Mouse (Mus musculus) neural tube, embryonic 11.5 days (tissue): Measurements from ENCODE around the gene Adipoq. TPM values are rescaled to one million over a fixed set of nuclear protein-coding genes. Genes with fewer than 3 reads are reported as not detected.
A peak's percentile ranks its signal among the peaks of the same experiment; 100 is the strongest.

Experiments
- ATAC-seq: fragments of 200-750 bp; cut with Nextera tagmentation; 2 replicates; pipeline ENCODE4 v1.8.0; 2017; ENCODE audit warnings: moderate number of reproducible peaks, mild to moderate bottlenecking, moderate TSS enrichment, moderate library complexity; ENCODE audit not compliant: insufficient read depth, low FRiP score, low TSS enrichment
- DNase-seq: peaks from one replicate; pipeline ENCODE4 v3.0.0-alpha.2; 2015; ENCODE audit warnings: low spot score
- H3K27ac ChIP-seq: fragments of 300-500 bp; sonication (generic); 2 replicates; pipeline ENCODE4 v1.5.1; 2014; ENCODE audit warnings: low read depth, mild to moderate bottlenecking, low read length
- H3K27me3 ChIP-seq: fragments of 300-500 bp; sonication (generic); 2 replicates; pipeline ENCODE4 v1.6.1; 2014; ENCODE audit warnings: mild to moderate bottlenecking, low read length, mixed read lengths; ENCODE audit not compliant: control insufficient read depth, insufficient read depth
- H3K36me3 ChIP-seq: fragments of 300-500 bp; sonication (generic); 2 replicates; pipeline ENCODE4 v1.6.1; 2014; ENCODE audit warnings: mild to moderate bottlenecking, low read length, moderate library complexity, mixed read lengths; ENCODE audit not compliant: control insufficient read depth, insufficient read depth
- H3K4me1 ChIP-seq: fragments of 300-500 bp; sonication (generic); 2 replicates; pipeline ENCODE4 v1.6.1; 2014; ENCODE audit warnings: low read length, mixed read lengths; ENCODE audit not compliant: control insufficient read depth, insufficient read depth
- H3K4me2 ChIP-seq: fragments of 300-500 bp; sonication (generic); 2 replicates; pipeline ENCODE4 v1.6.1; 2014; ENCODE audit warnings: low read depth, mild to moderate bottlenecking, moderate library complexity
- H3K4me3 ChIP-seq: fragments of 300-500 bp; sonication (generic); 2 replicates; pipeline ENCODE4 v1.5.1; 2014; ENCODE audit warnings: low read depth, low read length
- H3K9ac ChIP-seq: fragments of 300-500 bp; sonication (generic); 2 replicates; pipeline ENCODE4 v1.6.1; 2014; ENCODE audit warnings: mild to moderate bottlenecking, low read length
- H3K9me3 ChIP-seq: fragments of 300-500 bp; sonication (generic); 2 replicates; pipeline ENCODE4 v1.6.1; 2016; ENCODE audit warnings: low read length; ENCODE audit not compliant: control insufficient read depth
- WGBS: fragments of 180-500 bp; shearing (Covaris S2); extraction: QIAGEN DNeasy Blood & Tissue Kit; methylation state at CpG from one replicate; pipeline ENCODE4 v1.1.7; 2014; 5-methylcytosine and 5-hydroxymethylcytosine counted together
- polyA plus RNA-seq: library from polyadenylated mRNA; unstranded; fragments of >200 nt; fragmentation: Nextera tagmentation; extraction: Ambion mirVana; gene quantifications from 2 replicates; pipeline ENCODE4 v1.2.1, GENCODE M21; 2014

Adipoq gene
- polyA plus RNA-seq, 1 experiment from 2014 or later = not detected

DNA sequence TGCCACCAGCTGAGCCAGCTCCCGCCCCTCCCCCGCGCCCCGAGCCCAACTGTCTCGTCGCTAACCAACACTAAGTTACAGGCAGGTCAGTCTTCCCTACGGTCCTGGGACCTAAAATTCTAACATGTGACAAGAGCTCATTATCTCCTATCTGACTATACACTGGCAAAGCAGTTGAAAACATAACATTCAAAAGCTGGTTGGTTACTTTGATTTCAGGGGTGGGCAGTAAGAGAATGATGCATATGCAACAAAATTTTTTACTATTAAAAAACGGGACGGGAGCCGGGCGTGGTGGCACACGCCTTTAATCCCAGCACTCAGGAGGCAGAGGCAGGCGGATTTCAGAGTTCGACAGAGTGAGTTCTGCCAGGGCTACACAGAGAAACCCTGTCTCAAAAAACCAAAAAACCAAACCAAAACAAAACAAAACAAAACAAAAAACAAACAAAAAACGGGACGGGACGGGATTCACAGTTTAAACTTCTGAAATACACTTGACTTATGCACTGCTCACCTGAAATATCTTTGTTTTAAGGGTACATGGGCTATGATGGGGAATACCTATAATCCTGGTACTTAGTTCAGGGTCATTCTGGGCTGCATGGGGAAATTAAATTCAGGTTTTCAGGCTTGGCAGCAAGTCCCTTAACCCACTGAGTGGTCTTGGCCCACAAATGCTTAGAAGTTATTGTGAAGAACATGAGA is 43.1 kb upstream of the Adipoq start:
- ATAC-seq (no peak), DNase-seq (no peak)
- Histone ChIP-seq H3K4me1 (no peaks in the 10 kb centered on the region), H3K4me3 (peak overlapping the region; percentile 23), H3K4me2 (peak overlapping the region; percentile 45), H3K27me3 (no peaks in the 10 kb centered on the region), H3K27ac (no peak overlapping the region), H3K9ac (peak overlapping the region; percentile 18; the same call in 1 of the 2 replicates), H3K36me3 (no peaks in the 10 kb centered on the region), H3K9me3 (no peaks in the 10 kb centered on the region)
- 41% methylated on average over 17 of the region's 17 CpGs for WGBS

DNA sequence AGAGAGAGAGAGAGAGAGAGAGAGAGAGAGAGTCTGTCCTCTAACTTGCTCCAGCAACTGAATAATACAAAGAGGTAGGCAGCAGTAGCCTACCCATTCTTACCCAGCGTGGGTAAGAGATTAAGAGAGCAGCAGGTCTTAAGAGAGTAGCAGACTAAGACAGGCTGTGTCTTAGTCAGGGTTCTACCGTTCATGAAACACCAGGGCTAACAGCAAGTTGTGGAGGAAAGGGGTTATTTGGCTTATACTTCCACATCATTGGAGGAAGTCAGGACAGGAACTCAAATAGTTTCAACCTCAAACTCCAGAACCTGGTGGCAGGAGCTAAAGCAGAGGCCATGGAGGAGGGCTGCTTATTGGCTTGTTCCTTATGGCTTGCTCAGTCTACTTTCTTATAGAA is 42.5 kb upstream of the Adipoq start:
- H3K4me1 ChIP-seq = no peaks in the 10 kb centered on the region; the same call in none of the 2 replicates

GRCm38 (mm10) chr16:23106121-23106520 is 40.2 kb upstream of the Adipoq start:
- Histone ChIP-seq H3K9ac (no peak overlapping the region), H3K4me3 (no peak overlapping the region), H3K27ac (no peak overlapping the region), H3K27me3 (no peaks in the 10 kb centered on the region), H3K9me3 (no peaks in the 10 kb centered on the region), H3K4me2 (no peak overlapping the region), H3K4me1 (peaks cover 11% of the 10 kb centered on the region), H3K36me3 (peaks cover 7% of the 10 kb centered on the region)
- WGBS = 81% methylated on average over 7 of the region's 7 CpGs
- no peak for DNase-seq
- no peak for ATAC-seq

More for the DNA sequence above, 42.5 kb upstream of the Adipoq start:
- H3K36me3 ChIP-seq = no peaks in the 10 kb centered on the region
- DNase-seq = no peak
- no peaks in the 10 kb centered on the region for H3K27me3 ChIP-seq
- no peak overlapping the region for H3K9ac ChIP-seq
- 76% methylated on average over 2 of the region's 2 CpGs for WGBS
- H3K9me3 ChIP-seq = no peaks in the 10 kb centered on the region
- ATAC-seq = no peak
- H3K4me2 ChIP-seq = no peak overlapping the region
- H3K27ac ChIP-seq = no peak overlapping the region
- no peak overlapping the region for H3K4me3 ChIP-seq

GRCm38 (mm10) chr16:23107231-23107942 is 38.9 kb upstream of the Adipoq start, which contains the start of gene Eif4a2:
Eif4a2 (plus strand) TSS chr16:23107444.
- under 1% methylated on average over 70 of the region's 71 CpGs for WGBS
- peak; percentile 95 for DNase-seq
- Histone ChIP-seq H3K27ac (peak within 1 kb of the TSS; percentile 95), H3K4me2 (peak within 1 kb of the TSS; percentile 88), H3K9ac (peak within 1 kb of the TSS; percentile 100), H3K4me3 (peak within 1 kb of the TSS; percentile 99), H3K9me3 (no peaks in the 10 kb centered on the region), H3K36me3 (peaks cover 11% of the 10 kb centered on the region), H3K27me3 (no peaks in the 10 kb centered on the region), H3K4me1 (peaks cover 11% of the 10 kb centered on the region)
- ATAC-seq = peak; percentile 88

DNA sequence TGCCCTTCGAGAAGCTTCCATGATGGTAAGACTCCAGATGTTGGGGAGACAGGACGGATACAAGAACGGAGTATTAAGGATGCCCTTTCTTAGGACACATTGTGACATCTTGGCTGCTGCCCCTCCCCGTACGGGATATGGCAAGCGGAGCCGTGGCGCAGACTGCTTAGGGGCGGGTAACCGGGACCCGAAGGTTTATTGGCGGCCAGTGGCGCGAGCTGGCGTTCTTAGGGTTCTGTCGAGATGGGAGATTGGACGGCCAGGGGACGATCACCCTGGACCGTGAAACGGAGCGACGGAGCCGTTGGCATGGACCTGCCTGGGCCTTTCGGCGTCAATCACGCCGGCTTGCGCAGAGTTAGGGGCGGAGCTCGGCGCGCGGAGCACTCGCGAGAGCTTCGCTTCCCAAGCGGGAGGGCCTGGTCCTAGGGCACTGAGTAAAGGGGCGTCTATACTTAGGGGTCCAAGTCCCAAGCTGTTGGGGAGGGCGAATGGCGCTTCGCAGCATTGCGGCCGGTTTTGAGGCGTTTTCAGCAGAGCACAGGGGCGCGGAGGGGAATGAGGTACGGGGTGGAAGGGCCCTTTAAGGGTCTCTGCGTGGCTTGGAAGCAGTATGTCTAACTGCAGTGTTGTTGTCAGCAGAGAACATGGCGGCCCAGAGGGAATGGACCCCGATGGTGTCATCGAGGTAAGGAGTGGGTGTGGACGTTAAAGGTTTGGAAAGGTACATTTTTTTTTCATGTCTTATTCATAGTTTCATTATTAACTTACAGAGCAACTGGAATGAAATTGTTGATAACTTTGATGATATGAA is 38.2 kb upstream of the Adipoq start:
- peak overlapping the region; percentile 88 for H3K4me2 ChIP-seq
- peak; percentile 89 for DNase-seq
- peak overlapping the region; percentile 95 for H3K27ac ChIP-seq
- H3K9ac ChIP-seq = peak overlapping the region; percentile 100
- H3K4me1 ChIP-seq = peaks cover 11% of the 10 kb centered on the region
- WGBS = 0% methylated on average over 52 of the region's 52 CpGs
- H3K36me3 ChIP-seq = peaks cover 15% of the 10 kb centered on the region
- ATAC-seq = peak; percentile 89
- H3K27me3 ChIP-seq = no peaks in the 10 kb centered on the region
- H3K9me3 ChIP-seq = no peaks in the 10 kb centered on the region
- H3K4me3 ChIP-seq = peak overlapping the region; percentile 99

GRCm38 (mm10) chr16:23108943-23109342 is 37.4 kb upstream of the Adipoq start:
- no peaks in the 10 kb centered on the region for H3K27me3 ChIP-seq
- H3K4me2 ChIP-seq = peak overlapping the region; percentile 88
- peak overlapping the region; percentile 100 for H3K9ac ChIP-seq
- DNase-seq = no peak
- peaks cover 15% of the 10 kb centered on the region for H3K36me3 ChIP-seq
- WGBS = 4% methylated on average over 5 of the region's 5 CpGs
- no peaks in the 10 kb centered on the region for H3K9me3 ChIP-seq
- H3K27ac ChIP-seq = peak overlapping the region; percentile 10; the same call in 1 of the 2 replicates
- no peak for ATAC-seq
- peaks cover 11% of the 10 kb centered on the region for H3K4me1 ChIP-seq
- H3K4me3 ChIP-seq = peak overlapping the region; percentile 99

DNA sequence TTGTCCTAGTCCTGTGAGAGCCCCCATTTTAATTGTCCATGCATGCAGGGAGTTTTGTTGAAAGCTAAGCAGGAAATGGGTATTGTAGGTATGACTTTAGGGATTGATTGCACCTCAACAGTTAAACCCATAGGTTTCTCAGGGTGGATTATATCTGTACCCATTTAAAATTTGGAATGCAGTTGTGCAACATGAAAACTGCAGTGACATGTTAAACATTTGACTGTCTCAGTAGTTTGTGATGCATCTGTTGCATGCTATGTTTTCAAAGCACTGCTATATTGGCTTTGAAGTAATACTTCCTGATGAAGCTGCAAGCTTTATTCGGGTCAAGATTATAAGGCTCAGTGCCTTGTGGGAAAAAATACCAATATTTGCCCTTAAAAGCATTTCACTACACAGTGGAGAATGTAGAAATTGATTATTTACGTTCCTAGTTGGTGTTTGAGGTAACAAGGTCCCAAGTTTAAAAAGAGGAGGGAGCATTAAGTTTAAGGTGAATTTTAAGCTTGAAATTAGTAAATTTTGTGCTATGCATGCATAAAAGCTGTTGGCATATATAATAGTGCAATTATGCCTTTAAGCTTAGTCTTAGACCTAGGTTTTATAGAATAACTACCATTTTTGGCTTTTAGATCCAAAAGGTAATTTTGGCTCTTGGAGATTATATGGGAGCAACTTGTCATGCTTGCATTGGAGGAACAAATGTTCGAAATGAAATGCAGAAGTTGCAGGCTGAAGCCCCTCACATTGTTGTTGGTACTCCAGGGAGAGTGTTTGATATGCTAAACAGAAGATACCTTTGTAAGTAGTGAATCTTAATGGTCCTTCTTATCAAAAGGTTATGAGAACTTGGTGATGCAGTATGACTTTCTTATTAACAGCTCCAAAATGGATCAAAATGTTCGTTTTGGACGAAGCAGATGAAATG is 36.7 kb upstream of the Adipoq start:
- no peak overlapping the region for H3K27ac ChIP-seq
- no peak for DNase-seq
- ATAC-seq = no peak
- H3K4me3 ChIP-seq = peak overlapping the region; percentile 99
- peak overlapping the region; percentile 88 for H3K4me2 ChIP-seq
- H3K27me3 ChIP-seq = no peaks in the 10 kb centered on the region
- WGBS = 65% methylated on average over 5 of the region's 5 CpGs
- H3K4me1 ChIP-seq = peaks cover 11% of the 10 kb centered on the region
- peaks cover 15% of the 10 kb centered on the region for H3K36me3 ChIP-seq
- peak overlapping the region; percentile 100 for H3K9ac ChIP-seq
- no peaks in the 10 kb centered on the region for H3K9me3 ChIP-seq

DNA sequence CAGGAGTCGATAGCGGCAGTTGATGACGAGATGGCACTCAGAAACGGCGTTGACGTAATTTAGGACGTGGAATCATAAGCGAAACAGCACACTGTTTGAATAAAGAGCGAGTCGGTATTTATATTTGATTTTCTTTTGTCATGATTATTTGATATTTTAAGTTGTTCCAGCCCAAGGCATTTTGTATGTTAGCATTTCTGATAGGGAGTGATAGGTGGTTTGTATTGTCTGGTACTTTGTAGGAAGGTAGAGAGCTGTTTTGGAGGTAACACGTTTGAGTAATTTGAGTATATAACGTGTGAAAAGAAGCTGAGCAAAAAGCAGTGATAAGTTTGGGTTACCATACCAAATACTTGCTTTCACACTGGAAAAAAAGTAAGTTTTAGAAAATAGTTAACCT is 34.0 kb upstream of the Adipoq start:
- peaks cover 11% of the 10 kb centered on the region for H3K4me1 ChIP-seq
- H3K4me2 ChIP-seq = no peak overlapping the region
- no peak overlapping the region for H3K27ac ChIP-seq
- H3K9ac ChIP-seq = no peak overlapping the region
- 87% methylated on average over 12 of the region's 12 CpGs for WGBS
- H3K9me3 ChIP-seq = no peaks in the 10 kb centered on the region
- no peak overlapping the region for H3K4me3 ChIP-seq
- H3K36me3 ChIP-seq = peaks cover 15% of the 10 kb centered on the region
- no peak for DNase-seq
- H3K27me3 ChIP-seq = no peaks in the 10 kb centered on the region
- ATAC-seq = no peak
